Mouse (Mus musculus) erythroid progenitor cell, adult 5-6 weeks (primary cell): ENCODE measurements around the gene Cnot8. TPM values are rescaled to one million over a fixed set of nuclear protein-coding genes. Genes with fewer than 3 reads are reported as not detected.

Experiments used
- ATAC-seq: replicated peaks from 2 replicates; pipeline ENCODE4 v1.8.0; 2016; ENCODE audit warnings: moderate number of reproducible peaks, mild to moderate bottlenecking, moderate TSS enrichment, inconsistent platforms; ENCODE audit not compliant: poor library complexity, low FRiP score, severe bottlenecking
- total RNA-seq, 2 experiments: library from RNA; stranded (forward) in 1 of 2; stranded (reverse) in 1 of 2; fragments of 150-400 nt in 1 of 2; fragments of 186-747, 209-891 nt in 1 of 2; gene quantifications; 2 replicates each; pipeline versions ENCODE4 v1.2.3 to v1.2.4; 2015 to 2017; ENCODE audit warnings: low replicate concordance in 2 of 2

The Cnot8 gene
- total RNA-seq, 2 experiments from 2014 or later = 22.5 to 43.6 TPM

DNA sequence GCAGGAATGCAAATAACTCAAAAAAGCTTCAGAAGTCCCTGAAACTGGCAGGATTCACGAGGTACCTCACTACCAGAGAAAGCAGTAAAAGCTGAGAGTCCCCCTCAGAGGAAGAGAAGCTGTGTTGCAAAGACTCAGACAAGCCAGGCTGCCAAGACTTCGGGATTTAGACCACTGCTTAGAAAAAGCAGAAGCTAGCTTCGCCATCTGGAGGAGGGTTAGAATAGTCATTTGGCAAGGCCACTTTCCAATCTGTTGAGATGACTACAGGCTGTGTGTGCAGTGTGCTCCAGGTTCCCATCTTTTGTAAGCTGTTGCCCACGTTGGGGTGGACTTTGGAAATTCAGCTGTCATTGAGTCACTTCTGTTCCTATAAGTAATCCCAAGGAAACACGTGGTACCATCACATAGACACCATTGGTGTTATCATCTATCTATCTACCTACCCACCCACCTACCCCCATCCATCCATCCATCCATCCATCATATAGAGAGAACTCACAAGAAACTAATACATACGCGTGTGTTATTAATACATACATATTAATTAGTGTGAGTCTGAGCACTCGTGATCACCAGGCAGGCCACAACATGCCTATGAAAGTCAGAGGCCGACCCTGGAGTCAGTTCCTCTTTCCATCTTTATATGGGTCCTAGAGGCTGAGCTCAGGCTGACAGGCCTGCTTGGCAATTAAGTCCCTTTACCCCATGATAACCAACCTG, 39.9 kb downstream of the Cnot8 start:
- ATAC-seq = no peak

DNA sequence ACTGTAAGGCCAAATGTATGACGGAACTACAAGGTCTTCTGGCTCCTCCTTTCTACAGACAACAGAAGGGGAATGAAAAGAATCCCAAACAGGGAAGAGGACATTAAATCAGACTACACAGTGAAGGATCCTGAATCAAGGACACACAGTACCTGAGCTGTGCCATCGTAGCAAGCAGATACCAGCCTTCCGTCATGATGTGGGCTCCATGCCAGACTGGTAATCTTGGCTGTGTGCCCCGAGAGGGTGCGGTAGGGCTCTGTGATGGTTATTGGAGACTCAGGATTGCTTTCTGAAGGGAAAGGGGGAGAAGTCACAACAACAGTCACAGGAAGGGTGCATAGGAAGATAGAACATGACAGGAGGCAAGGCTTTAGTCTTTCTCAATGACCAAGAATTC, 42.3 kb downstream of the Cnot8 start:
- 0 out of 2 replicates have a peak, but pooled peaks have one; percentile 37 for ATAC-seq

DNA sequence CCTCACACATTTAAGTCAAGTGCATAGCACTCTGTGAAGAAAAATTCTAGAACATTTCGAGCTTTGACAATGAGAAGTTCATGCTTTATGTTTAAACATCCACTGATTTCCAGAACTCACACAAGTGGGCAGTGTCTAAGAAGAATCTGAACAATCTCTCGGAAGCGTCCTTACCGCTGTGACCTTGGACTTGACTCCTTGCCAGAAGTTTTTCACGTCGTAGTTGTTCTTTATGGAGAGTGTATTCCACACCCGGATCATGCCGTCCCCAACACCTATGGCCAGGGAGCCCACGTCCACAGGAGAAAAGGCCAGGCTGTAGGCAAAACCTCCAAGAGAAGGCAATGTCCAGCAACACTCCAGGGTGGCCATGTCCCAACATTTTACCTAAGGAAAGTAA, 51.5 kb downstream of the Cnot8 start:
- ATAC-seq = no peak

DNA sequence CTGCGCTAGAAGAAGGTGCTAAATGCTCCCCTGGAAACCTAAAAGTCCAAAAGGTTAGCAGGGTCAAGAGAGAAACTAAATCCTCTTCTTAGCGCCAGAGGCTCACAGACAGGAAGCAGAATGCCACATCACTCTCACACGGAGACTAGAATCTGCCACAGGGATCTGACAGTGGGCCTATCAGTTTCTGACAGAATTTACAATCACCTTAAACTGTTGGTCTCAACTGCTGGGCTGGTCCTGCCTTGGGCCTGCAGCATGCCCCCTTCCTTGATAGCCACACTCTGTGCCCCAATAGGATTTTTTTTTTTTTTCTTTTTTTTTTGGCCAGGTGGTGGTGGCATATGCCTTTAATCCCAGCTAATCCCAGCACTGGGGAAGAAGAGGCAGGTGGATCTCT, 52.9 kb downstream of the Cnot8 start:
- no peak; the same call in 1 of the 2 replicates for ATAC-seq

DNA sequence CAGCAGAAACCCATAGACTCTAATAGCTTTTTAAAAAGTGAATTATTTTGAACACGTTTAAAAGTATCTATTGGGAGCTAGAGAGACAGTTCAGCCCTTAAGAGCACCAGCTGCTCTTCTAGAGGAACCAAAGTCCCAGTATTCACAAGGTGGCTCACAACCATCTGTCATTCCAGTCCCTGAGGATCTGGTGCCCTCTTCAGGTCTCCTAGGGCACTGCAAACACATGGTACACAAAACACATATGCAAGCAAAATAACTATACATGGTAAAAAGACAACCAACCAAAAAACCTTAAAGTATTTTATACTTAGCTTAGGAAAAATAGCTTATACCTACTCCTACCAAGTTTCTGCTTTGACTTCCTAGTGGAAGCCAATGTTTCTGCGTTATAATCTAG, 61.1 kb downstream of the Cnot8 start:
- no peak for ATAC-seq

DNA sequence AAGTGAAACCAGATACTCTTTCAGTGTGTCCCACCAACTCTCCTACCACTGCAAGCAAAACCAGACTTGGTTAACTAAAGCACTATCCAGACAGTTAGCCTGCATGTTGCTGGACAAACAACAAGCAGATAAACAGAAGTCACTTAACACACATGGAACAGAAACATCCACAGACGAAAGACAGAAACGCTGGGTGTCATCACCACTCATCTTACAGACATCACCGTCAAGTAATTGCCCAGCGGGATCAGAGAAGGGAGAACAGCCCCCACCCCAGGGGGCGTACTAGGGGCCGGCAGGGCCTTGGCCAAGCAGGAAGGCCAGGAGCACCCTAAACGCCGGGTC, 63.8 kb downstream of the Cnot8 start:
- ATAC-seq = no peak

Other genes starting within 250 kb of the Cnot8 start
- 32.4 and 35.6 TPM in 2 replicates for gene Larp1, start 95.1 kb upstream of the Cnot8 start, total RNA-seq (2015; ENCODE audit: low replicate concordance)
- 25.1 and 33.9 TPM in 2 replicates for gene Larp1, start 95.1 kb upstream of the Cnot8 start, total RNA-seq (2017; ENCODE audit: low replicate concordance)
- not detected in 2 replicates for gene Gm12248, start 11.0 kb upstream of the Cnot8 start, total RNA-seq (2015; ENCODE audit: low replicate concordance)
- 1.2 TPM in 1 of 2 replicates, not detected in the other for gene Gm12248, start 11.0 kb upstream of the Cnot8 start, total RNA-seq (2017; ENCODE audit: low replicate concordance)
- gene Gemin5, start 64.4 kb downstream of the Cnot8 start, total RNA-seq (2015; ENCODE audit: low replicate concordance) = 2.9 and 5.0 TPM in 2 replicates
- gene Gemin5, start 64.4 kb downstream of the Cnot8 start, total RNA-seq (2017; ENCODE audit: low replicate concordance) = 4.3 and 6.5 TPM in 2 replicates
- 12.6 and 15.9 TPM in 2 replicates for gene Mrpl22, start 67.5 kb downstream of the Cnot8 start, total RNA-seq (2015; ENCODE audit: low replicate concordance)
- 10.7 and 21.6 TPM in 2 replicates for gene Mrpl22, start 67.5 kb downstream of the Cnot8 start, total RNA-seq (2017; ENCODE audit: low replicate concordance)
- 16.8 and 27.4 TPM in 2 replicates for gene Igtp, start 95.4 kb downstream of the Cnot8 start, total RNA-seq (2015; ENCODE audit: low replicate concordance)
- 17.1 and 20.9 TPM in 2 replicates for gene Igtp, start 95.4 kb downstream of the Cnot8 start, total RNA-seq (2017; ENCODE audit: low replicate concordance)
- gene Irgm2, start 95.5 kb downstream of the Cnot8 start, total RNA-seq (2015; ENCODE audit: low replicate concordance) = 6.5 and 12.6 TPM in 2 replicates
- gene Irgm2, start 95.5 kb downstream of the Cnot8 start, total RNA-seq (2017; ENCODE audit: low replicate concordance) = 5.9 and 6.8 TPM in 2 replicates
- gene 4930438A08Rik, start 170.6 kb downstream of the Cnot8 start, total RNA-seq (2015; ENCODE audit: low replicate concordance) = 4.3 and 10.9 TPM in 2 replicates
- gene 4930438A08Rik, start 170.6 kb downstream of the Cnot8 start, total RNA-seq (2017; ENCODE audit: low replicate concordance) = 2.7 and 9.5 TPM in 2 replicates
- gene Zfp692, start 202.9 kb downstream of the Cnot8 start, total RNA-seq (2015; ENCODE audit: low replicate concordance) = 4.6 and 17.7 TPM in 2 replicates
- gene Zfp692, start 202.9 kb downstream of the Cnot8 start, total RNA-seq (2017; ENCODE audit: low replicate concordance) = 17.1 and 19.1 TPM in 2 replicates
- 75.3 and 80.5 TPM in 2 replicates for gene Zfp672, start 226.2 kb downstream of the Cnot8 start, total RNA-seq (2015; ENCODE audit: low replicate concordance)
- gene Zfp672, start 226.2 kb downstream of the Cnot8 start, total RNA-seq (2017; ENCODE audit: low replicate concordance) = 27.6 and 39.9 TPM in 2 replicates
- 10.5 and 13.3 TPM in 2 replicates for gene Sh3bp5l, start 226.6 kb downstream of the Cnot8 start, total RNA-seq (2015; ENCODE audit: low replicate concordance)
- gene Sh3bp5l, start 226.6 kb downstream of the Cnot8 start, total RNA-seq (2017; ENCODE audit: low replicate concordance) = 19.8 and 118 TPM in 2 replicates